Mouse (Mus musculus) limb, embryonic 10.5 days (tissue): Measurements from ENCODE around the gene Nfkb1. TPM values are rescaled to one million over a fixed set of nuclear protein-coding genes. Genes with fewer than 3 reads are reported as not detected.

Experiments
- DNase-seq: peaks from one replicate; pipeline ENCODE4 v3.0.0-alpha.2; 2017; ENCODE audit warnings: low spot score
- H3K27ac ChIP-seq: fragments of 300-500 bp; sonication (generic); 2 replicates; pipeline ENCODE4 v1.5.1; 2016; ENCODE audit warnings: mild to moderate bottlenecking
- H3K27me3 ChIP-seq: fragments of 300-500 bp; sonication (generic); 2 replicates; pipeline ENCODE4 v1.6.1; 2016; ENCODE audit warnings: low read depth, mild to moderate bottlenecking; ENCODE audit not compliant: poor library complexity, severe bottlenecking
- H3K36me3 ChIP-seq: fragments of 300-500 bp; sonication (generic); 2 replicates; pipeline ENCODE4 v1.6.1; 2016; ENCODE audit warnings: mild to moderate bottlenecking, moderate library complexity
- H3K4me1 ChIP-seq: fragments of 300-500 bp; sonication (generic); 2 replicates; pipeline ENCODE4 v1.6.1; 2016
- H3K4me3 ChIP-seq: fragments of 300-500 bp; sonication (generic); 2 replicates; pipeline ENCODE4 v1.5.1; 2016; ENCODE audit warnings: mild to moderate bottlenecking, moderate library complexity
- H3K9me3 ChIP-seq: fragments of 300-500 bp; sonication (generic); replicated peaks from 2 replicates; pipeline ENCODE4 v1.6.1; 2016; ENCODE audit warnings: mild to moderate bottlenecking
- WGBS: fragments of 180-500 bp; shearing (Covaris S2); methylation state at CpG from one replicate; pipeline ENCODE4 v1.1.7; 2016; 5-methylcytosine and 5-hydroxymethylcytosine counted together
- polyA plus RNA-seq: library from polyadenylated mRNA; unstranded; fragments of >200 nt; fragmentation: Nextera tagmentation; extraction: Ambion mirVana; gene quantifications from 2 replicates; pipeline ENCODE4 v1.2.1, GENCODE M21; 2016

The Nfkb1 gene
- polyA plus RNA-seq, 1 experiment from 2014 or later = 12.0 TPM

GRCm38 (mm10) chr3:135556851-135557662 is 134.3 kb downstream of the Nfkb1 start:
- Histone ChIP-seq H3K4me1 (no peaks in the 10 kb centered on the region), H3K27ac (no peak overlapping the region), H3K4me3 (no peak overlapping the region), H3K36me3 (no peaks in the 10 kb centered on the region), H3K9me3 (no peaks in the 10 kb centered on the region), H3K27me3 (no peaks in the 10 kb centered on the region)
- 94% methylated on average over 12 of the region's 12 CpGs for WGBS
- DNase-seq = no peak

- DNase-seq = no peak
- no peaks in the 10 kb centered on the region for H3K27me3 ChIP-seq
- WGBS = 81% methylated on average over 7 of the region's 7 CpGs
Measured at GRCm38 (mm10) chr3:135556052-135556587, 135.2 kb downstream of the Nfkb1 start.

GRCm38 (mm10) chr3:135555192-135555591 is 136.2 kb downstream of the Nfkb1 start:
- Histone ChIP-seq H3K9me3 (no peaks in the 10 kb centered on the region), H3K27ac (no peak overlapping the region), H3K4me3 (no peak overlapping the region), H3K4me1 (no peaks in the 10 kb centered on the region), H3K36me3 (no peaks in the 10 kb centered on the region), H3K27me3 (no peaks in the 10 kb centered on the region)
- 89% methylated on average over 6 of the region's 6 CpGs for WGBS
- DNase-seq = no peak

More at GRCm38 (mm10) chr3:135556052-135556587, 135.2 kb downstream of the Nfkb1 start:
- Histone ChIP-seq H3K27ac (no peak overlapping the region), H3K4me1 (no peaks in the 10 kb centered on the region), H3K36me3 (no peaks in the 10 kb centered on the region), H3K4me3 (no peak overlapping the region), H3K9me3 (no peaks in the 10 kb centered on the region)

- no peaks in the 10 kb centered on the region for H3K9me3 ChIP-seq
- WGBS = 81% methylated on average over 5 of the region's 5 CpGs
- H3K27ac ChIP-seq = no peak overlapping the region
Measured at GRCm38 (mm10) chr3:135552874-135553273, 138.5 kb downstream of the Nfkb1 start.

GRCm38 (mm10) chr3:135547298-135547697 is 144.0 kb downstream of the Nfkb1 start:
- Histone ChIP-seq H3K27ac (no peak overlapping the region), H3K27me3 (no peaks in the 10 kb centered on the region), H3K4me1 (no peaks in the 10 kb centered on the region), H3K9me3 (no peaks in the 10 kb centered on the region), H3K4me3 (no peak overlapping the region), H3K36me3 (no peaks in the 10 kb centered on the region)
- 89% methylated on average over 8 of the region's 8 CpGs for WGBS
- no peak for DNase-seq

More at GRCm38 (mm10) chr3:135552874-135553273, 138.5 kb downstream of the Nfkb1 start:
- no peaks in the 10 kb centered on the region for H3K27me3 ChIP-seq
- H3K4me3 ChIP-seq = no peak overlapping the region
- no peak for DNase-seq
- H3K4me1 ChIP-seq = no peaks in the 10 kb centered on the region
- no peaks in the 10 kb centered on the region for H3K36me3 ChIP-seq

GRCm38 (mm10) chr3:135546212-135546923 is 145.0 kb downstream of the Nfkb1 start:
- WGBS = 79% methylated on average over 13 of the region's 13 CpGs

More at GRCm38 (mm10) chr3:135546212-135546923, 145.0 kb downstream of the Nfkb1 start:
- Histone ChIP-seq H3K4me3 (no peak overlapping the region), H3K27me3 (no peaks in the 10 kb centered on the region), H3K9me3 (no peaks in the 10 kb centered on the region), H3K4me1 (peaks cover 2% of the 10 kb centered on the region; the same call in 1 of the 2 replicates), H3K27ac (no peak overlapping the region), H3K36me3 (no peaks in the 10 kb centered on the region)
- DNase-seq = no peak

Other genes starting within 250 kb of the Nfkb1 start
- gene Manba, start 205.9 kb downstream of the Nfkb1 start, polyA plus RNA-seq = 1.9 and 2.5 TPM in 2 replicates
- gene Slc39a8, start 133.7 kb upstream of the Nfkb1 start, polyA plus RNA-seq = 10.0 and 13.8 TPM in 2 replicates